Mouse (Mus musculus) hindbrain, embryonic 14.5 days (tissue): ENCODE data around the gene Btbd18. TPM values are rescaled to one million over a fixed set of nuclear protein-coding genes. Genes with fewer than 3 reads are reported as not detected.

Experiments used
- ATAC-seq: fragments of 200-750 bp; cut with Nextera tagmentation; 2 replicates; pipeline ENCODE4 v1.8.0; 2017; ENCODE audit warnings: moderate number of reproducible peaks, mild to moderate bottlenecking, moderate TSS enrichment, moderate library complexity; ENCODE audit not compliant: low FRiP score
- DNase-seq: peaks from one replicate; pipeline ENCODE4 v3.0.0-alpha.2; 2015; ENCODE audit warnings: low spot score
- H3K27ac ChIP-seq: fragments of 300-500 bp; sonication (generic); 2 replicates; pipeline ENCODE4 v1.5.1; 2014; ENCODE audit warnings: mild to moderate bottlenecking, moderate library complexity
- H3K27me3 ChIP-seq: fragments of 300-500 bp; sonication (generic); 2 replicates; pipeline ENCODE4 v1.6.1; 2014; ENCODE audit warnings: mild to moderate bottlenecking, low read length, mixed read lengths; ENCODE audit not compliant: control insufficient read depth, insufficient read depth
- H3K36me3 ChIP-seq: fragments of 300-500 bp; sonication (generic); replicated peaks from 2 replicates; pipeline ENCODE4 v1.6.1; 2014; ENCODE audit not compliant: control insufficient read depth, insufficient read depth
- H3K4me1 ChIP-seq: fragments of 300-500 bp; sonication (generic); replicated peaks from 2 replicates; pipeline ENCODE4 v1.6.1; 2014; ENCODE audit warnings: antibody characterized with exemption, low read length, mixed read lengths; ENCODE audit not compliant: control insufficient read depth, insufficient read depth
- H3K4me2 ChIP-seq: fragments of 300-500 bp; sonication (generic); replicated peaks from 2 replicates; pipeline ENCODE4 v1.6.1; 2014; ENCODE audit warnings: mild to moderate bottlenecking, moderate library complexity
- H3K4me3 ChIP-seq: fragments of 300-500 bp; sonication (generic); replicated peaks from 2 replicates; pipeline ENCODE4 v1.5.1; 2014; ENCODE audit warnings: mild to moderate bottlenecking, low read length
- H3K9ac ChIP-seq: fragments of 300-500 bp; sonication (generic); 2 replicates; pipeline ENCODE4 v1.6.1; 2014
- H3K9me3 ChIP-seq: fragments of 300-500 bp; sonication (generic); 2 replicates; pipeline ENCODE4 v1.6.1; 2016; ENCODE audit warnings: low read length; ENCODE audit not compliant: control insufficient read depth
- WGBS: fragments of 180-500 bp; shearing (Covaris S2); extraction: QIAGEN DNeasy Blood & Tissue Kit; methylation state at CpG from one replicate; pipeline ENCODE4 v1.1.7; 2014; 5-methylcytosine and 5-hydroxymethylcytosine counted together
- polyA plus RNA-seq: library from polyadenylated mRNA; unstranded; fragments of >200 nt; fragmentation: Nextera tagmentation; extraction: Ambion mirVana; gene quantifications from 2 replicates; pipeline ENCODE4 v1.2.1, GENCODE M21; 2014

Btbd18 gene
- polyA plus RNA-seq: 0.16 and 0.40 TPM in 2 replicates

- H3K9ac ChIP-seq: no peak within 1 kb of the TSS
- H3K9me3 ChIP-seq: no peaks in the 10 kb centered on the region
- ATAC-seq: no peak
- no peak within 1 kb of the TSS for H3K4me3 ChIP-seq
- no peak within 1 kb of the TSS for H3K27ac ChIP-seq
- H3K36me3 ChIP-seq: no peaks in the 10 kb centered on the region
- DNase-seq: no peak
- WGBS: 95% methylated on average over 32 of the region's 32 CpGs
- no peaks in the 10 kb centered on the region for H3K4me1 ChIP-seq
- H3K4me2 ChIP-seq: no peak within 1 kb of the TSS
- H3K27me3 ChIP-seq: no peaks in the 10 kb centered on the region
These were observed at the start of gene Btbd18 for GRCm38 (mm10) chr2:84658806-84659205. Gene Btbd18 (plus strand): TSS chr2:84659079.

GRCm38 (mm10) chr2:84612764-84613163, 46.1 kb upstream of the Btbd18 start:
- Histone ChIP-seq H3K4me2 (no peak overlapping the region), H3K4me1 (no peaks in the 10 kb centered on the region), H3K9ac (no peak overlapping the region), H3K27me3 (no peaks in the 10 kb centered on the region), H3K36me3 (peaks cover 98% of the 10 kb centered on the region), H3K9me3 (no peaks in the 10 kb centered on the region), H3K27ac (no peak overlapping the region), H3K4me3 (no peak overlapping the region)
- WGBS: 97% methylated on average over 6 of the region's 6 CpGs
- no peak for DNase-seq
- ATAC-seq: no peak

- no peak overlapping the region for H3K27ac ChIP-seq
- peak; percentile 73 for DNase-seq
- no peak overlapping the region for H3K9ac ChIP-seq
- H3K27me3 ChIP-seq: no peaks in the 10 kb centered on the region
- no peaks in the 10 kb centered on the region for H3K4me1 ChIP-seq
- no peak overlapping the region for H3K4me2 ChIP-seq
- 68% methylated on average over 3 of the region's 3 CpGs for WGBS
- no peaks in the 10 kb centered on the region for H3K9me3 ChIP-seq
- peak; percentile 78; the same call in 1 of the 2 replicates for ATAC-seq
- H3K36me3 ChIP-seq: peaks cover 92% of the 10 kb centered on the region
- H3K4me3 ChIP-seq: no peak overlapping the region
These were observed 41.0 kb upstream of the Btbd18 start for GRCm38 (mm10) chr2:84617637-84618515.

GRCm38 (mm10) chr2:84618914-84619313, 40.0 kb upstream of the Btbd18 start:
- no peaks in the 10 kb centered on the region for H3K27me3 ChIP-seq
- H3K9me3 ChIP-seq: no peaks in the 10 kb centered on the region
- H3K36me3 ChIP-seq: peaks cover 92% of the 10 kb centered on the region
- 89% methylated on average over 2 of the region's 2 CpGs for WGBS
- H3K27ac ChIP-seq: no peak overlapping the region
- no peak overlapping the region for H3K9ac ChIP-seq
- ATAC-seq: no peak
- no peak overlapping the region for H3K4me3 ChIP-seq
- DNase-seq: no peak
- H3K4me1 ChIP-seq: no peaks in the 10 kb centered on the region
- no peak overlapping the region for H3K4me2 ChIP-seq

GRCm38 (mm10) chr2:84619646-84620340, 39.1 kb upstream of the Btbd18 start:
- ATAC-seq (no peak), DNase-seq (no peak)
- H3K27ac ChIP-seq: no peak overlapping the region
- no peaks in the 10 kb centered on the region for H3K9me3 ChIP-seq
- no peaks in the 10 kb centered on the region for H3K4me1 ChIP-seq
- no peak overlapping the region for H3K4me2 ChIP-seq
- H3K4me3 ChIP-seq: no peak overlapping the region
- peaks cover 93% of the 10 kb centered on the region for H3K36me3 ChIP-seq
- no peak overlapping the region for H3K9ac ChIP-seq
- H3K27me3 ChIP-seq: no peaks in the 10 kb centered on the region
- 96% methylated on average over 21 of the region's 21 CpGs for WGBS

DNA sequence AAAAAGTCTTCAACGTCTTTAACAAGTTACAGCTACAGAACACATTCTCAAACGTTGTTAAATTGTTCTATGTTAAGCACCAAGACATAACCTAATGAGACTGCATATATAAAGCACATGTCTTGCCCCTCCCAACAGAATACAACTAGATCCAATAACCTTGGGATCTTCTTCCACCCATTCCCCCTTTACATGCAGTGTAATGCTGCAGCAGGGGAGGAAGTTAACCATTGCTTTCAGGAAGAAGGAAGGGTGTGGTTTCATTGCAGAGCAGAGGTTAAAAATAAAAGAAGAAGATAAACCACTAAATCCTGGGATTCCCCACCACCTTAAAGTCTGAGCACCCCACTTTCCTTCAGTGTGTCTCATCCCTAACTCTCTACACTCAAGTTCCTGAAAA, 36.2 kb upstream of the Btbd18 start:
- no peaks in the 10 kb centered on the region for H3K27me3 ChIP-seq
- 78% methylated on average over 2 of the region's 2 CpGs for WGBS

DNA sequence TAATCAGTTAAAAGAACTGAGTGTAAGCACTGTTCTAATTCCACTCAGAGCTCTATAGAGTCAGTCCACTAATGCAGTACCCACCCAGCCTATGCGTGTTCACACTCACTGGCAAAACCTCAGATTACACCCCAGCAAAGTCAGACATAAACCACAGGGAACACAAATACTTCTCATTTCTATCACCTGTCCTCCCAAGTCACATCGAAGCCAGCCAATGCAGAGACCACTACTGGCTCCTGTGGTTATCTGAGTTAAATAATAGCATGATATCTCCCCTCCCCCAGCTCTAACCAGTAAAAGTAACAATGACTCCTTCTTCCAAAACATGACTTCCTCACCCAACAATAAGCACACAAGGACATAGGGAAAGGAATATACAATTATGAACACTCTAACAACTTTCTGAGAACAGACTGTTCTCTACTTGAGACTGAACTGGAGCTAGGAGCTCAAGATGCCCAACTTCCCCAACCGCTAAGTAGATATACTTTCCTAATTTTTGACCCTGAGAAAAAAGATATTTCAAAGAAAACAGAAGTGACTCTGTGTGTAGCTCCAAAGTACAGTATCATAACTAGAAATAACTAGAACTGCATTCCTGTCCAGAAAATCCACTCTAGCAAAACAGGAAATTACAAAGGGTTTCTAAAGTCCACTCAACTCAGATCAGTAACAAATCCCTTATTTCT, 35.3 kb upstream of the Btbd18 start:
- WGBS: 93% methylated on average over 3 of the region's 3 CpGs

More for the DNA sequence above, 36.2 kb upstream of the Btbd18 start:
- Histone ChIP-seq H3K36me3 (peaks cover 65% of the 10 kb centered on the region), H3K9ac (no peak overlapping the region), H3K9me3 (no peaks in the 10 kb centered on the region), H3K27ac (no peak overlapping the region), H3K4me1 (no peaks in the 10 kb centered on the region), H3K4me3 (no peak overlapping the region), H3K4me2 (no peak overlapping the region)
- no peak for DNase-seq
- no peak for ATAC-seq

DNA sequence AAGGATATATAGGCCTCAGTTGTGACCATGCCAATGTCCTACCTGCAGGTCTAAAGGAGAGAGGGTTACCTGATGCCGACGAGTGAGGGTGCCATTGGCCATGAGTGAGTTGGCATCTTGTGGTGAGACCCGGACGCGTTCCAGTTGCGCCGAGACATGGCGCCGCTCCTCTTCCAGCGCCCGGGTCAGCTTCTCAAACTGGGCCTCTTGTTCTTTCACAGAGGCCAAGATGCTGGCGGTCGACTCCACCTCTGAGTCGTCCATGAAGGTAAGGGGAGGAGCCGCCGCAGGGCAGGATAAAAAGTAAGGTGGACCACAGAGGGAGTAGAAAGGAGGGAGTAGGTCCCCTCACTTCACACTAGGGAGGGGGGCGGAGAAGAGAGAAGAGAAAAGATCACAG, 34.7 kb upstream of the Btbd18 start:
- Histone ChIP-seq H3K27ac (no peak overlapping the region), H3K4me2 (no peak overlapping the region), H3K9me3 (no peaks in the 10 kb centered on the region), H3K4me3 (no peak overlapping the region), H3K4me1 (no peaks in the 10 kb centered on the region), H3K9ac (no peak overlapping the region), H3K36me3 (peaks cover 55% of the 10 kb centered on the region), H3K27me3 (no peaks in the 10 kb centered on the region)
- no peak for DNase-seq
- no peak for ATAC-seq
- WGBS: 96% methylated on average over 17 of the region's 17 CpGs

More for the DNA sequence above, 35.3 kb upstream of the Btbd18 start:
- Histone ChIP-seq H3K4me3 (no peak overlapping the region), H3K36me3 (peaks cover 61% of the 10 kb centered on the region), H3K9ac (no peak overlapping the region), H3K4me1 (no peaks in the 10 kb centered on the region), H3K27ac (no peak overlapping the region), H3K9me3 (no peaks in the 10 kb centered on the region), H3K4me2 (no peak overlapping the region), H3K27me3 (no peaks in the 10 kb centered on the region)
- DNase-seq (no peak), ATAC-seq (no peak)

DNA sequence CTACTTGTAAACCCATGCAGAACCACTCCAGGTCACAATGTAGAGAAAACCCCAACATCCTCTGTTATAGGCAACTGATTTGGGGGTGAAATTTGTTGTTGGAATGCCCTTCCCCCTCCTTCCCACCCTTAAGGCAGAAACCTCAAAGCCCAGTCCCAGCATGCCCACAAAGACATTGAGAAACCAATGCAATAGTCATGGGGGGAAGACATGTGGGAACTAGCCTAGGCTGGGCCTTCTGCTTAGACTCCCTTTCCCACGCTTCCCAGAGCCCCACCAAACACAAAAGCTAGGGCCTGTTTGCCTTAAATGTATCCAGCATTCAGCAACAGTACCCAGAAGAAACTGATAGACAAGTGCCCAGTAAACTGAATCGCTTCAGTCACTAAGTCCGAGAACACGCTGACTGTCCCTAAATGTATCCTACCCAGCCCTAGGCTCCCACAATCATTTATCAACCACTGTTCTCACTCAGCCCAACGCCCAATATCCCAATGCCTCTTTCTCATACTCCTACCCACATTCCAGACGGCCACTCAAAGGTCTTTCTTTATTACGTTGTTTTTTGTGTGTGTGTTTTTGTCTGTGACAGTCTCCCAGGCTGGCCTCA, 32.4 kb upstream of the Btbd18 start:
- Histone ChIP-seq H3K9me3 (no peaks in the 10 kb centered on the region), H3K9ac (no peak overlapping the region), H3K36me3 (peaks cover 32% of the 10 kb centered on the region), H3K27ac (no peak overlapping the region), H3K4me1 (no peaks in the 10 kb centered on the region), H3K4me2 (no peak overlapping the region), H3K4me3 (no peak overlapping the region), H3K27me3 (no peaks in the 10 kb centered on the region)
- ATAC-seq: no peak
- DNase-seq: no peak
- 73% methylated on average over 7 of the region's 7 CpGs for WGBS
